Mouse (Mus musculus) thymus, postnatal 25 days (tissue): ENCODE results near the gene Rpl37.

ENCODE experiments used
- DNase-seq: peaks from one replicate; pipeline ENCODE4 v3.0.0; 2022

Rpl37 gene

DNA sequence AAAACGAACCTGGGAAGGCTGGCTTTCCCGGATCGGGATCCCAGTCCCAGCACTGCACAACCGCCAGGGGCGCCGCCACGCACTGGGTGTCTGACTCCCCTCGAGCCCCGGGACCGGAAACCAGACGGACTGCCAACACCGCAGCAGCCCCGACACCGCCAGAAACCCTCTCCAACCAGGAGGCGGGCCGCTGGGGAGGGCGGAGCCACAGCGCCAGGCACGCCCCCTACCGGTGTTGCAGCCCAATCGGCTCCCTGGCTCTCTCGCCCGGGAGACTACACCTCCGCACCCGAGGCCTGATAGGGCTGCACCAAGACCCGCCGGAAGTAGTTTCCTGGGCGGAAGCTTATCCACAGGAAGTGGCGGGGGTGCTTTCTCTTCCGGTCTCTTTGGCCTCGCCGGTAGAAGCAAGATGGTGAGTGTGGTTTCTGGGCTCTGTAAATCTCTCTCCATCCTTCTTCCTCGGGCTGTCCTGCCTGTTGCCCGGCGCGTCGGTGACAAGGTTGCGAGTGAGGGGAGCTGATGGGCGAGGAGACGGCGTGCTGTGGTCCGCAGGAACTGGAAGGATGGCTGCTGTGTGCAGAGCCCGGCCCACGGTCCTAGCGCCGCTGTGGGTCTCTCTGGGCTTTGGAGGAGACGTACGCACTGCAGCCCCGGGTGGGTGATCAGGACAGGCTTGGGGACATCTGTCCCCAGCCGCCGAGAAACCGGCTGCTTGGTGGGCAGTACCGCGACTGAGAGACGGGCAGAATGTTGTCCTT lies at the start of gene Rpl37:
Gene Rpl37, plus strand, starts transcription at position 376 of the 761 bp plus-strand sequence.
- DNase-seq: peak; percentile 99

- DNase-seq: no peak
Observed at GRCm38 (mm10) chr15:5068801-5069518, 47.5 kb upstream of the Rpl37 start.

- DNase-seq: no peak
Observed at GRCm38 (mm10) chr15:5081235-5081634, 35.2 kb upstream of the Rpl37 start.

GRCm38 (mm10) chr15:5086162-5086561 lies 30.3 kb upstream of the Rpl37 start:
- DNase-seq: no peak

DNA sequence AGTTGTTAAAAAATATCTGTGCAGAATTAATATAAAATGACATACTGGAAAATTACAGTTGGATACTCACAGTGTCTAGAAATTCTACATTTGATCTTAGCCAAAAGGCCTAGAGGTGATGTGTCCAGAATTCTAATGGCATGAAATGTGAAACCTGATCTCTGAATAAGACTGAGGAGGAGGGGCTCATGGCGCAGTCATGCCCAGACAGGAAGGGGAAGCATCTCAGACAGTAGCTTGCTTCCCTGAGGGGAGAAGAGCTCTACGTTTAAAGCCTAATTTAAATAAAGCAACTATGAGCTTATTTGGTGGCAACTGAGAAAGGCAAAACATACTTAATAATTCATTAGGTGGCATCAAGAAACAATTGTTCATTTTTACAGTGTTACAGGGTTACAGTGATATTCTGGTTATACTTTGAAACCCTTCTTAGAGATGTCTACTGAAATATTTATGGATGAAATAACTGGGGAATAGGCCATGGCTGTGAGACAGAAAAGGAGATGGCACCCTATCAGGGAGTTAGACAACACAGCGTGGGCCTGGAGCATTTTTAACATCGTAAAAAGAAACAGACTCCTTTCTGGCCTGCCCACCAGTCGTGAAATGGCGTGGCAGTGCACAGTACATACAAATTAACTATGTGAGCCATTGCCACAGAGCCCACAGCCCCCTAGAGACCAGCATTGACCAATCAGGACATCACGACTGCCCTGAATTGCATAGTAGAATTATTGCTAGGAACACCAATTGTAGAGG lies 27.4 kb upstream of the Rpl37 start:
- no peak for DNase-seq

GRCm38 (mm10) chr15:5090131-5090530 lies 26.3 kb upstream of the Rpl37 start:
- DNase-seq: no peak

DNA sequence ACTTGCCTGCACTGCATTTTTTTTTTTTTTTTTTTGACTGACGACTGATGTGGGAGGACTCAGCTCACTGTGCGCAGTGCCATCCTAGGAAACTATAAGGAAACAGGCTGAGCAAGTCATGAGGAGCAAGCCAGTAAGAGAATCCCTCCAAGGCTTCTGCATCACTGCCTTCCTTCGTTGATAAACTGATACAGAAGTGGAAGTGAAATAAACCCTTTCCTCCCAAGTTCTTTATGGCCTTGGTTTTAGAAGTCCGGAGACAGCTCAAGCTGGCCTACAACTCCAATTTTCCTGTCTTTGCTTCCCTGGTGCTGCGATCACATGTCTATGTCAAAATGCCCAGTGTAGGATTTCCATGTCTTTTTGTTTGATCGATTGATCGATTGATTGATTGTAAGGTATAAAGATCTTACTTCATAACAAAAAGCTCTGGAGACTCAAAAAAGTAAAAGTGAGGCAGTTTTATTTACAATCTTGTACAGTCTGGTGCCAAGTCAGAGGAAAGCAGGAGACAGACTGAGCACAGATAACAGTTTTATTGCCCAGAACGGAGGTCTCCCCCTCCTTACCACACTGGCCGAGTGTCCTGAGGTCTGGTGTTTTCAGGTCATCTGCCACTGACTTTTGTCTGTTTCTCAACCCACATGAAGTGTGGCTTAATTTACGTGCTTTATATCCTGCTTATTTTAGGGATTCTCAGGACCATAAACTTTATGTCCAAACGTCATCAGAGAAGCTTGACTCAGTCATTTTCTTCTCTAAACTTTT lies 20.7 kb upstream of the Rpl37 start:
- DNase-seq: no peak

DNA sequence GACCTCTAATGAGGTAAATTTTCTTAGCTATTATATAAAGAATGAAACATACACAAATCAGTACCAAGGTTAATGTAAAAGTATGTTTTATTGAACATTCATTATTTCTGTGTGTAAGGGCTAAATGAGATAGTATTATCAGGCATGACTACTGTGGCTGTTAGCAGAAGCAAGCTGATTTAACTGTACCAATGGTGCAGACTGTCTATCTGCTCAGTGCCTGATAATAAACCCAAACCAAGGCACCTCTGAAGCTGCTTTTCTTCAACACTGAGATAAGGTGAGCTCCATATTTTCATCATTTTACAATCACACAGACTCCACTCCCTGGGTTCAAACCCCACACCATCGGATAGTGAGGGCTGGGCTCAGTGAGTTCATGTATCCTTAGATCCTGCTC lies 19.1 kb upstream of the Rpl37 start:
- DNase-seq: no peak

GRCm38 (mm10) chr15:5102312-5102711 lies 14.1 kb upstream of the Rpl37 start:
- no peak for DNase-seq

DNA sequence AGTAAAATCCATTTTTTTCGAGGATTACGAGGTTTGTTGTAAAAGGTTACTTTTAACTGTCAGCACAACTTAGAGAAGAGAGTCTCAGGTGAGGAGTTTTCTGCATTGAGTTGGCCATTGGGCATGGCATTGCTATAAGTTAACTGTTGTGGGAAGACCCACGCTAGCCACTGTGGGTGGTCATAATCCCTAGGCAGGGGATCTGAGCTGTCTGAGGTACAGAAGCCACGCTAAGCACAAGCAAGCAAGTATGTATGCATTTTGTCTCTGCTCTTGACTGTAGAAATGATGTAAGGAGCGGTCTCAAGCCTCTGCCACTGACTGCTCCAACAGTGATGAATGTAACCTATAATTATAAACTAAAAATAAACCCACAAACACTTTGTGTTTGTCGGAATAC lies 10.6 kb upstream of the Rpl37 start:
- DNase-seq: no peak

GRCm38 (mm10) chr15:5106293-5106692 lies 10.2 kb upstream of the Rpl37 start:
- DNase-seq: no peak

GRCm38 (mm10) chr15:5107686-5108654 lies 8.5 kb upstream of the Rpl37 start, which contains the start of gene Card6:
Card6 (minus strand) TSS chr15:5108539.
- peak; percentile 70 for DNase-seq

DNA sequence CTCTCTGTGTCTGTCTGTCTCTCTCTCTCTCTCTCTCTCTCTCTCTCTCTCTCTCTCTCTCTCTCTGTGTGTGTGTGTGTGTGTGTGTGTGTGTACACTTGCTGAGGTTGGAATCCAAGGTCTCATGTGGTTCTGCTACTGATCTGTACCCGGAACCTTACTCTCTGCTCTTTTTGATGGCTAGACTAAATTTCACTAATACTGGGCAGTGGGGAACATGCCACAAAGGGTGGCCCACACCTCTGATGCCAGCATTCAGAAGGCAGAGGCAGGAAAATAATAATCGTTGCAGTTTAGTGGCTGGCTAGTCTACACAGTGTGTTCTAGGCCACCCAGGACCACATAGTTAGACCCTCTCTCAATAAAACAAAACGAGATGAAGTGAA lies 7.8 kb upstream of the Rpl37 start:
- peak; percentile 9 for DNase-seq

- no peak for DNase-seq
Observed at GRCm38 (mm10) chr15:5112651-5113050, 3.8 kb upstream of the Rpl37 start.

DNA sequence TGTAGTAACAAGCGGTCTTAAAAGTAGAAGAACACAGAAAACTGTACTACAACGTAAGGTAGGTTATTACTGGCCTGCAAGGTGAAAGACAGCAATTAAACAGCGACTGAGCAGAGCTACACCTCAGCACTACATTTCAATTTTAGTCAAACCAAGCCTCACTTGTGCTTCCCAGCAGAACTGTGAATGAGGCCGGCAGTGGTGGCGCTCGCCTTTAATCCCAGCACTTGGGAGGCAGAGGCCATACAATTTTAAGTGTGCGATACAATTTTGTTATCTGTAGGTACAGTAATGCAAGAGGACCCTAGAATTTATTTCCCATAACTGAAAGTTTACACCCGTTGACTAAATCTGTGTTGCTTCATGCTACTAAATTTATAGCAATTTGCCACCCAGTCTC lies 1.3 kb upstream of the Rpl37 start:
- DNase-seq: no peak

DNA sequence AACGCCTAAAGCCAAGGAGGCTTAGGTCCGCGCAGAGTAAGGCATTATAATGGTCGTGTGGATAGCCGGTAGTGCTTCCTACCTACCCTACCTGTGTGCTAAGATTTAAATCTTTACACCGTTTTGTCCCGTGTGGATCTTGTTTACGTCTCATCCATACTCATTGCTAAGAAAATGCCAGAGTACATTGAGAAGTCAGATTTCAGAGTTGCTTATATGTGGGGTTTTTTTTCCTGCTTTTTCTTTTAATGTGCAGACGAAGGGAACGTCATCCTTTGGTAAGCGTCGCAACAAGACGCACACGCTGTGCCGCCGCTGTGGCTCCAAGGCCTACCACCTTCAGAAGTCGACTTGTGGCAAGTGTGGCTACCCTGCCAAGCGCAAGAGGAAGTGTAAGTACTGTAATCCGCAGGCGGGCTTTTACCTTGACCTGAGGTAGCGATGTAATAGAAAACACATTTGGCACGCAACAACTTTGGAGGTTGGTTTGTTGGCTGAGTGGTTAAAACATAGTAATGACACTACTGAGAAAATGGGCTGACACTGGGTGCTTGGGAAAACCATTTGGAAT lies 671 bp downstream of the Rpl37 start:
- DNase-seq: peak; percentile 28

- DNase-seq: no peak
Observed at GRCm38 (mm10) chr15:5118626-5119025, 2.2 kb downstream of the Rpl37 start.

DNA sequence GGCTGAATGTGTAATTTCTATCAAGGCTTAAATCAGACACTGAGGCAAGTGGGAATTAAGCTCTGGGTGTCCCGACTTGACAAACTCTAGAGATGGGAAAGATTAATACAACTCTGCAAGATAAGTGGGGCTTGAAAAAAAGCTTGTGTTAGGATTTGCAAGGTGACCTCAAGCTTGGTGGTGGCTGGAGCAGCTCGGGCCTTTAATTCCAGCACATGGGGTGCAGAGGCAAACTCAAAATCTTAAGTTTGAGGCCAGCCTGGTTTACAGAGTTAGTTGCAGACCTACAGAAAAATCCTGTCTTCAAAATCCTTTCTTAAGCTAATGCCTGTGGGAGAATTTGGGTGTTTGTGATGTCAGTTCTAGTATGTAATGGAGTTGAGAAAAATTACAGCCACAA lies 2.7 kb downstream of the Rpl37 start:
- no peak for DNase-seq

GRCm38 (mm10) chr15:5119707-5120106 lies 3.3 kb downstream of the Rpl37 start:
- no peak for DNase-seq

DNA sequence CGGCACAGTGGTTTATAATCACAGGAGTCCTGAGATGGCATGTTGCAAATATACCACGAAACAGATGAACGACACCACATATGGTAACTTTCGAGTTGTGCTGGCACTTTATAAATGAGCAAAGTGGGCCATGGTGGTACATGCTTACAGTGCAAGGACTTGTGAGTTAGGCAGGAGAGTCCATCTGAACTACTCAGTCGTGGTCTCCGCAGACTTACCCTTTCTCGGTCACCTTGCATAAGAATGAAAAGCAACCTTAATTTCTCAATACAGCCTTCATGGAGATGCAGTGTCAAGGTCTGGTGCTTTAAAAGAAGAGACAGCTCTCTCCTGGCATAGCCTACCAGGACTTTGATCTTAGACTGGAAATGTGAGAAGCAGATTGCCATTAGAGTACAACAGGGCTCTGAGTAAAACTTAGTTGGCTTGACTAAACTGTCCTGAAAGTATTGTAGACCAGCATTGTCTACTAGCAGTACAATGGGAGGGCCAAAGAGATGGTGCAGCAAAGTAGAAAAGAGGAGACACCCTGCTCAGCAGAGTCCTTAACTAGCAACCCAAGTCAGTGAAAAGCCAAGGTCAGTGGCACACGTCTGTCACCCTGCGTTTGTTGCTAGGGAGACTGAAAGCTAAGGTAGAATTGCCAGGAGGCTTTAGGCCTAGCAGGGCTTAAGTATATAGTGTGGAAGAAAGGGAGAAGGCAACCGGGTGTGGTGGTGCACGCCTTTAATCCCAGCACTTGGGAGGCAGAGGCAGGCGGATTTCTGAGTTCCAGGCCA lies 5.3 kb downstream of the Rpl37 start:
- no peak for DNase-seq
